Mouse (Mus musculus) spleen, adult 2 months (tissue): ENCODE data around the gene Taok3.
A peak's percentile ranks its signal among the peaks of the same experiment; 100 is the strongest.

ENCODE experiments used
- CTCF ChIP-seq: fragments of 200-500 bp; IDR thresholded peaks from 2 replicates; pipeline ENCODE4 v1.5.1; 2011; ENCODE audit warnings: mild to moderate bottlenecking, inconsistent platforms; ENCODE audit not compliant: insufficient read depth, insufficient read length, insufficient replicate concordance; ENCODE audit errors: extremely low read depth
- POLR2A ChIP-seq: fragments of 200-500 bp; IDR thresholded peaks from 2 replicates; pipeline ENCODE4 v1.6.1; 2011; ENCODE audit warnings: low read depth, low read length, inconsistent platforms

GRCm38 (mm10) chr5:117115836-117116366 is 4.0 kb upstream of the Taok3 start, which contains the start of gene Suds3:
- no peak for TF ChIP-seq POLR2A
- TF ChIP-seq CTCF = peak; percentile 96
